9 mouse cellular contexts compared by ENCODE assay signal in the genomic region with DNA sequence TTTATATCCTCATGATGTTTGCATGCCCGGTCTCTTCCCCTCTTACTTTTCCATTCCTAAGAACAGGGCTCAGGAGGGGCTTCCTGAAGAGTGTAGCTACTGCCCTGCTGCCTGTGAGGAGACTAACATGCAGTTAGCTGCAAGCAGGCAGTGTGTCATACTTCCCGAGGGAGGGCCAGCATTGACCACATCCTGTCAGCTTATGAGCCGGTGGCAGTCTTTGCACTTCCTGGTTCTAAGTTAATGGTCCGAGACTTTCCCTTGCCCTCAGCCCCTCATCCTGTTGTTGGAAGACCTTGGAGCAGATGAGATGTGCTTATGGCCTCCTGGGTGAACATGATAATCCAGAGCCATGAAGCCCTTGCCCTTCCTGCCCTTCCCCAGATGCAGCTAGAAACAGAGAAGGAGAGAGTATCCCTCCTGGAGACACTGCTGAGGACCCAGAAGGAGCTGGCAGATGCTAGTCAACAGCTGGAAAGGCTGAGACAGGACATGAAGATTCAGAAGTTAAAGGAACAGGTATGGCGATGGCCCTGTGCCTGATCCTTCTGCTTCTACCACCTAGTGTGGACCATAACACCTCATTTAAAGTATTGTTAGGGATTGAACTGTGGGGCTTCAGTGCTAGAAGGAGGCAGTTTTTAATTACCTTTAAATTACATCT. TPM values are rescaled to one million over a fixed set of nuclear protein-coding genes. Genes with fewer than 3 reads are reported as not detected.
A peak's percentile ranks its signal among the peaks of the same experiment; 100 is the strongest.
DNase-seq lines count a peak whose midpoint lies in the region; ATAC-seq and TF ChIP-seq lines count a peak whose summit lies in the region.
"Had no signal": no experiment of that assay in that cellular context is flagged by ENCODE, and none has a peak within 500 bp of the region (broad histone marks: within the 10 kb centered on the region; RNA-seq: fewer than 3 reads in every experiment).

No protein-coding gene starts in this region.

- 56% methylated on average over 5 of the region's 5 CpGs for WGBS in kidney, embryonic 14.5 days
- 91% methylated on average over 5 of the region's 5 CpGs for WGBS in midbrain, embryonic 13.5 days
- 88% methylated on average over 5 of the region's 5 CpGs for WGBS in hindbrain, embryonic 13.5 days

- H3K4me2 ChIP-seq in kidney, embryonic 14.5 days (replicated peaks; ENCODE audit: low read depth, low read length): no peak overlapping the region
- no peak overlapping the region for H3K4me2 ChIP-seq in midbrain, embryonic 13.5 days (replicated peaks)
- no peak overlapping the region for H3K4me2 ChIP-seq in hindbrain, embryonic 13.5 days

- H3K27me3 ChIP-seq in kidney, embryonic 14.5 days (ENCODE audit: control insufficient read depth, insufficient read depth, low read length): no peaks in the 10 kb centered on the region
- H3K27me3 ChIP-seq in midbrain, embryonic 13.5 days: no peaks in the 10 kb centered on the region
- H3K27me3 ChIP-seq in hindbrain, embryonic 13.5 days: no peaks in the 10 kb centered on the region

- no peak for TF ChIP-seq CTCF in bone marrow macrophage, adult 2 months (IDR thresholded peaks at IDR 0.05; ENCODE audit: low read depth, low read length)

- TF ChIP-seq POLR2A in bone marrow macrophage, adult 2 months (IDR thresholded peaks at IDR 0.05; ENCODE audit: borderline replicate concordance, low read depth, low read length): no peak

- H3K4me3 ChIP-seq in bone marrow macrophage, adult 2 months (ENCODE audit: insufficient read depth, low read length): peak overlapping the region; percentile 60
- H3K4me3 ChIP-seq in kidney, embryonic 14.5 days (ENCODE audit: low read length): no peak overlapping the region
- no peak overlapping the region for H3K4me3 ChIP-seq in midbrain, embryonic 13.5 days (replicated peaks)
- no peak overlapping the region for H3K4me3 ChIP-seq in hindbrain, embryonic 13.5 days

- H3K9ac ChIP-seq in kidney, embryonic 14.5 days (ENCODE audit: low read depth, low read length): no peak overlapping the region
- no peak overlapping the region for H3K9ac ChIP-seq in midbrain, embryonic 13.5 days (replicated peaks)
- no peak overlapping the region for H3K9ac ChIP-seq in hindbrain, embryonic 13.5 days

- peaks cover 84% of the 10 kb centered on the region for H3K36me3 ChIP-seq in kidney, embryonic 14.5 days (ENCODE audit: control insufficient read depth, insufficient read depth, low read length)
- peaks cover 92% of the 10 kb centered on the region for H3K36me3 ChIP-seq in midbrain, embryonic 13.5 days
- H3K36me3 ChIP-seq in hindbrain, embryonic 13.5 days: peaks cover 92% of the 10 kb centered on the region

- peak; percentile 94 for DNase-seq in 3T3-L1 (ENCODE audit: low read depth, low spot score)
- no peak for DNase-seq in neural tube, embryonic 10.5 days (ENCODE audit: extremely low spot score, low spot score)
- no peak for DNase-seq in left cerebral cortex, adult 11 months (ENCODE audit: low spot score)

- peaks cover 25% of the 10 kb centered on the region for H3K4me1 ChIP-seq in bone marrow macrophage, adult 2 months (ENCODE audit: control insufficient read depth, insufficient read depth, low read length)
- H3K4me1 ChIP-seq in kidney, embryonic 14.5 days (ENCODE audit: control insufficient read depth, insufficient read depth, low read length): no peaks in the 10 kb centered on the region
- no peaks in the 10 kb centered on the region for H3K4me1 ChIP-seq in midbrain, embryonic 13.5 days (replicated peaks)
- H3K4me1 ChIP-seq in hindbrain, embryonic 13.5 days (replicated peaks): no peaks in the 10 kb centered on the region

- 0 out of 2 replicates have a peak, but pooled peaks have one; percentile 52 for ATAC-seq in kidney, embryonic 14.5 days (ENCODE audit: low FRiP score, low TSS enrichment)
- ATAC-seq in megakaryocyte, adult 5-6 weeks (ENCODE audit: poor library complexity, severe bottlenecking): peak; percentile 98
- ATAC-seq in midbrain, embryonic 13.5 days: no peak
- ATAC-seq in hindbrain, embryonic 13.5 days (ENCODE audit: low FRiP score): no peak

- peak overlapping the region; percentile 98 for H3K27ac ChIP-seq in bone marrow macrophage, adult 2 months (ENCODE audit: insufficient read depth, low read depth, low read length)
- 0 out of 2 replicates have a peak overlapping the region, but pooled peaks have one; percentile 6 for H3K27ac ChIP-seq in kidney, embryonic 14.5 days (ENCODE audit: low read depth, low read length)
- H3K27ac ChIP-seq in midbrain, embryonic 13.5 days: no peak overlapping the region
- H3K27ac ChIP-seq in hindbrain, embryonic 13.5 days: no peak overlapping the region

- H3K9me3 ChIP-seq in kidney, embryonic 14.5 days (ENCODE audit: control insufficient read depth, low read length): no peaks in the 10 kb centered on the region
- H3K9me3 ChIP-seq in midbrain, embryonic 13.5 days: no peaks in the 10 kb centered on the region
- H3K9me3 ChIP-seq in hindbrain, embryonic 13.5 days: no peaks in the 10 kb centered on the region

RNA-seq across cellular contexts. Expression of a gene that starts 23.2 kb away (rescaled TPM):
- 47.2 and 49.6 TPM in 2 replicates for polyA plus RNA-seq in bone marrow macrophage, adult 2 months (2012; ENCODE audit: insufficient read depth, insufficient read length, missing spikeins)
- polyA plus RNA-seq in kidney, embryonic 14.5 days (2014; fragmentation: Nextera tagmentation; extraction: Ambion mirVana): 14.1 and 24.4 TPM in 2 replicates
- total RNA-seq in megakaryocyte, adult 5-6 weeks (2015): 8.9 and 14.5 TPM in 2 replicates
- 37.9 and 38.1 TPM in 2 replicates for total RNA-seq in megakaryocyte, adult 5-6 weeks (2017)
- polyA plus RNA-seq in midbrain, embryonic 13.5 days (2015; fragmentation: Nextera tagmentation; extraction: Ambion mirVana): 17.3 and 21.2 TPM in 2 replicates
- 18.1 and 18.7 TPM in 2 replicates for polyA plus RNA-seq in hindbrain, embryonic 13.5 days (2015; fragmentation: Nextera tagmentation; extraction: Ambion mirVana)

RNA-seq across cellular contexts. Expression of a gene that starts 28.3 kb away (rescaled TPM):
- 2.4 and 2.5 TPM in 2 replicates for polyA plus RNA-seq in bone marrow macrophage, adult 2 months (2012; ENCODE audit: insufficient read depth, insufficient read length, missing spikeins)
- polyA plus RNA-seq in kidney, embryonic 14.5 days (2014; fragmentation: Nextera tagmentation; extraction: Ambion mirVana): 1.2 and 1.7 TPM in 2 replicates
- 0.20 and 0.57 TPM in 2 replicates for total RNA-seq in megakaryocyte, adult 5-6 weeks (2015)
- 0.11 and 0.81 TPM in 2 replicates for total RNA-seq in megakaryocyte, adult 5-6 weeks (2017)
- polyA plus RNA-seq in midbrain, embryonic 13.5 days (2015; fragmentation: Nextera tagmentation; extraction: Ambion mirVana): 1.4 and 1.9 TPM in 2 replicates
- polyA plus RNA-seq in hindbrain, embryonic 13.5 days (2015; fragmentation: Nextera tagmentation; extraction: Ambion mirVana): 1.8 and 2.4 TPM in 2 replicates

RNA-seq across cellular contexts. Expression of a gene that starts 28.4 kb away (rescaled TPM):
- 177 and 190 TPM in 2 replicates for polyA plus RNA-seq in bone marrow macrophage, adult 2 months (2012; ENCODE audit: insufficient read depth, insufficient read length, missing spikeins)
- polyA plus RNA-seq in kidney, embryonic 14.5 days (2014; fragmentation: Nextera tagmentation; extraction: Ambion mirVana): 225 and 244 TPM in 2 replicates
- 175 and 193 TPM in 2 replicates for total RNA-seq in megakaryocyte, adult 5-6 weeks (2015)
- 35.9 and 54.6 TPM in 2 replicates for total RNA-seq in megakaryocyte, adult 5-6 weeks (2017)
- 336 and 349 TPM in 2 replicates for polyA plus RNA-seq in midbrain, embryonic 13.5 days (2015; fragmentation: Nextera tagmentation; extraction: Ambion mirVana)
- 371 and 377 TPM in 2 replicates for polyA plus RNA-seq in hindbrain, embryonic 13.5 days (2015; fragmentation: Nextera tagmentation; extraction: Ambion mirVana)

RNA-seq across cellular contexts. Expression of a gene that starts 34.3 kb away (rescaled TPM):
- polyA plus RNA-seq in bone marrow macrophage, adult 2 months (2012; ENCODE audit: insufficient read depth, insufficient read length, missing spikeins): not detected in 2 replicates
- polyA plus RNA-seq in kidney, embryonic 14.5 days (2014; fragmentation: Nextera tagmentation; extraction: Ambion mirVana): 0.19 and 0.53 TPM in 2 replicates
- total RNA-seq in megakaryocyte, adult 5-6 weeks (2015): not detected in 2 replicates
- total RNA-seq in megakaryocyte, adult 5-6 weeks (2017): not detected in 2 replicates
- 0.71 and 1.1 TPM in 2 replicates for polyA plus RNA-seq in midbrain, embryonic 13.5 days (2015; fragmentation: Nextera tagmentation; extraction: Ambion mirVana)
- polyA plus RNA-seq in hindbrain, embryonic 13.5 days (2015; fragmentation: Nextera tagmentation; extraction: Ambion mirVana): 2.0 and 3.6 TPM in 2 replicates

RNA-seq across cellular contexts. Expression of a gene that starts 38.9 kb away (rescaled TPM):
- polyA plus RNA-seq in bone marrow macrophage, adult 2 months (2012; ENCODE audit: insufficient read depth, insufficient read length, missing spikeins): not detected in 2 replicates
- polyA plus RNA-seq in kidney, embryonic 14.5 days (2014; fragmentation: Nextera tagmentation; extraction: Ambion mirVana): not detected in 2 replicates
- total RNA-seq in megakaryocyte, adult 5-6 weeks (2015): not detected in 2 replicates
- total RNA-seq in megakaryocyte, adult 5-6 weeks (2017): not detected in 2 replicates
- not detected in 2 replicates for polyA plus RNA-seq in midbrain, embryonic 13.5 days (2015; fragmentation: Nextera tagmentation; extraction: Ambion mirVana)
- polyA plus RNA-seq in hindbrain, embryonic 13.5 days (2015; fragmentation: Nextera tagmentation; extraction: Ambion mirVana): 0.16 TPM in 1 of 2 replicates, not detected in the other
- total RNA-seq: left cerebral cortex, postnatal 14 days had no signal

Comparison
In these comparisons a context has a peak if more than half of its experiments do, and no peak if none do; other contexts are left out.
1. H3K27ac ChIP-seq: peak in bone marrow macrophage, adult 2 months (single experiment) and kidney, embryonic 14.5 days (single experiment); none in midbrain, embryonic 13.5 days (single experiment) and hindbrain, embryonic 13.5 days (single experiment).
2. ATAC-seq: peak in kidney, embryonic 14.5 days (single experiment) and megakaryocyte, adult 5-6 weeks (single experiment); none in midbrain, embryonic 13.5 days (single experiment) and hindbrain, embryonic 13.5 days (single experiment).